Mouse (Mus musculus) intestine, postnatal 0 days (tissue): ENCODE data around the gene Kcnma1. TPM values are rescaled to one million over a fixed set of nuclear protein-coding genes. Genes with fewer than 3 reads are reported as not detected.

Experiments
- ATAC-seq: fragments of 200-750 bp; cut with Nextera tagmentation; 2 replicates; pipeline ENCODE4 v1.8.0; 2017; ENCODE audit warnings: mild to moderate bottlenecking, moderate TSS enrichment, moderate library complexity
- H3K27ac ChIP-seq: fragments of 300-500 bp; sonication (generic); 2 replicates; pipeline ENCODE4 v1.5.1; 2014; ENCODE audit warnings: mild to moderate bottlenecking, low read depth, low read length, moderate library complexity
- H3K27me3 ChIP-seq: fragments of 300-500 bp; sonication (generic); replicated peaks from 2 replicates; pipeline ENCODE4 v1.6.1; 2014; ENCODE audit warnings: low read length, mixed read lengths; ENCODE audit not compliant: control insufficient read depth, insufficient read depth
- H3K36me3 ChIP-seq: fragments of 300-500 bp; sonication (generic); 2 replicates; pipeline ENCODE4 v1.6.1; 2014; ENCODE audit warnings: mild to moderate bottlenecking, moderate library complexity; ENCODE audit not compliant: control insufficient read depth, insufficient read depth
- H3K4me1 ChIP-seq: fragments of 300-500 bp; sonication (generic); replicated peaks from 2 replicates; pipeline ENCODE4 v1.6.1; 2014; ENCODE audit warnings: antibody characterized with exemption, low read length, mixed read lengths; ENCODE audit not compliant: control insufficient read depth, insufficient read depth
- H3K4me2 ChIP-seq: fragments of 300-500 bp; sonication (generic); replicated peaks from 2 replicates; pipeline ENCODE4 v1.6.1; 2014; ENCODE audit warnings: low read depth, mild to moderate bottlenecking, moderate library complexity
- H3K4me3 ChIP-seq: fragments of 300-500 bp; sonication (generic); 2 replicates; pipeline ENCODE4 v1.5.1; 2014; ENCODE audit warnings: low read depth, low read length
- H3K9ac ChIP-seq: fragments of 300-500 bp; sonication (generic); 2 replicates; pipeline ENCODE4 v1.6.1; 2014; ENCODE audit warnings: mild to moderate bottlenecking, low read depth, low read length
- H3K9me3 ChIP-seq: fragments of 300-500 bp; sonication (generic); 2 replicates; pipeline ENCODE4 v1.6.1; 2016; ENCODE audit warnings: mixed run types; ENCODE audit not compliant: control insufficient read depth
- CTCF ChIP-seq: sonication (generic); IDR thresholded peaks from 2 replicates; pipeline ENCODE4 v1.5.1; 2016; ENCODE audit warnings: low read depth, mild to moderate bottlenecking, control low read depth, antibody characterized with exemption, moderate library complexity
- WGBS: fragments of 180-500 bp; shearing (Covaris S2); extraction: QIAGEN DNeasy Blood & Tissue Kit; methylation state at CpG from one replicate; pipeline ENCODE4 v1.1.7; 2014; 5-methylcytosine and 5-hydroxymethylcytosine counted together
- polyA plus RNA-seq: library from polyadenylated mRNA; unstranded; fragments of >200 nt; fragmentation: Nextera tagmentation; extraction: Ambion mirVana; gene quantifications from 2 replicates; pipeline ENCODE4 v1.2.1, GENCODE M21; 2015

Gene Kcnma1
- polyA plus RNA-seq, 1 experiment from 2014 or later: 6.7 TPM

- no peaks in the 10 kb centered on the region for H3K36me3 ChIP-seq
- ATAC-seq: no peak
- no peaks in the 10 kb centered on the region for H3K9me3 ChIP-seq
- H3K27me3 ChIP-seq: no peaks in the 10 kb centered on the region
- 89% methylated on average over 3 of the region's 3 CpGs for WGBS
- H3K4me1 ChIP-seq: no peaks in the 10 kb centered on the region
- H3K9ac ChIP-seq: no peak overlapping the region
- no peak overlapping the region for H3K4me3 ChIP-seq
- no peak overlapping the region for H3K4me2 ChIP-seq
- no peak for TF ChIP-seq CTCF
- H3K27ac ChIP-seq: no peak overlapping the region
Observed at GRCm38 (mm10) chr14:23734200-23734599, 280.1 kb downstream of the Kcnma1 start.

- H3K4me3 ChIP-seq: no peak overlapping the region
- no peak for ATAC-seq
- no peaks in the 10 kb centered on the region for H3K9me3 ChIP-seq
- H3K4me2 ChIP-seq: no peak overlapping the region
- no peaks in the 10 kb centered on the region for H3K27me3 ChIP-seq
- TF ChIP-seq CTCF: no peak
- H3K4me1 ChIP-seq: no peaks in the 10 kb centered on the region
- no peaks in the 10 kb centered on the region for H3K36me3 ChIP-seq
- WGBS: 44% methylated on average over 2 of the region's 2 CpGs
- H3K9ac ChIP-seq: no peak overlapping the region
- H3K27ac ChIP-seq: no peak overlapping the region
Observed at GRCm38 (mm10) chr14:23729377-23729776, 284.9 kb downstream of the Kcnma1 start.

- WGBS: 78% methylated on average over 7 of the region's 7 CpGs
- no peak overlapping the region for H3K27ac ChIP-seq
- ATAC-seq: no peak
Observed at GRCm38 (mm10) chr14:23723701-23724430, 290.4 kb downstream of the Kcnma1 start.

GRCm38 (mm10) chr14:23719246-23719645, 295.0 kb downstream of the Kcnma1 start:
- no peak for ATAC-seq
- no peak overlapping the region for H3K4me2 ChIP-seq
- no peaks in the 10 kb centered on the region for H3K4me1 ChIP-seq
- no peaks in the 10 kb centered on the region for H3K36me3 ChIP-seq
- H3K9ac ChIP-seq: no peak overlapping the region
- H3K9me3 ChIP-seq: no peaks in the 10 kb centered on the region
- TF ChIP-seq CTCF: no peak
- WGBS: 82% methylated on average over 3 of the region's 3 CpGs
- H3K4me3 ChIP-seq: no peak overlapping the region
- H3K27me3 ChIP-seq: no peaks in the 10 kb centered on the region
- no peak overlapping the region for H3K27ac ChIP-seq

More at GRCm38 (mm10) chr14:23723701-23724430, 290.4 kb downstream of the Kcnma1 start:
- H3K9ac ChIP-seq: no peak overlapping the region
- H3K36me3 ChIP-seq: no peaks in the 10 kb centered on the region
- no peaks in the 10 kb centered on the region for H3K27me3 ChIP-seq
- no peak overlapping the region for H3K4me2 ChIP-seq
- H3K9me3 ChIP-seq: no peaks in the 10 kb centered on the region
- TF ChIP-seq CTCF: no peak
- H3K4me3 ChIP-seq: no peak overlapping the region
- no peaks in the 10 kb centered on the region for H3K4me1 ChIP-seq

GRCm38 (mm10) chr14:23718667-23719066, 295.6 kb downstream of the Kcnma1 start:
- WGBS: 83% methylated on average over 6 of the region's 6 CpGs

GRCm38 (mm10) chr14:23714396-23715131, 299.7 kb downstream of the Kcnma1 start:
- 82% methylated on average over 7 of the region's 7 CpGs for WGBS
- no peak overlapping the region for H3K27ac ChIP-seq
- H3K4me3 ChIP-seq: no peak overlapping the region
- H3K9me3 ChIP-seq: no peaks in the 10 kb centered on the region
- TF ChIP-seq CTCF: no peak
- no peaks in the 10 kb centered on the region for H3K4me1 ChIP-seq
- no peak overlapping the region for H3K9ac ChIP-seq
- no peaks in the 10 kb centered on the region for H3K27me3 ChIP-seq
- H3K36me3 ChIP-seq: no peaks in the 10 kb centered on the region
- H3K4me2 ChIP-seq: no peak overlapping the region
- no peak for ATAC-seq

More at GRCm38 (mm10) chr14:23718667-23719066, 295.6 kb downstream of the Kcnma1 start:
- no peak for ATAC-seq
- H3K9me3 ChIP-seq: no peaks in the 10 kb centered on the region
- no peak overlapping the region for H3K9ac ChIP-seq
- H3K27me3 ChIP-seq: no peaks in the 10 kb centered on the region
- no peak overlapping the region for H3K4me3 ChIP-seq
- no peak for TF ChIP-seq CTCF
- no peak overlapping the region for H3K27ac ChIP-seq
- H3K4me1 ChIP-seq: no peaks in the 10 kb centered on the region
- no peak overlapping the region for H3K4me2 ChIP-seq
- H3K36me3 ChIP-seq: no peaks in the 10 kb centered on the region
